Mouse (Mus musculus): ENCODE data around the gene Cdh3.

GRCm38 (mm10) chr8:106576849-106577555, 66.3 kb downstream of the Cdh3 start:
- TF ChIP-seq GATA1 (IDR thresholded peaks at IDR 0.05; ENCODE audit: borderline replicate concordance, low read length) (no peak), FLI1 (IDR thresholded peaks at IDR 0.05; ENCODE audit: low read length) (no peak)

Data from megakaryocyte, embryonic 14.5 days (primary cell).